Mouse (Mus musculus): ENCODE data around the gene Tnrc6b.
"Not testable (repeated sequence)": the region's sequence is repeated elsewhere in the genome, so short reads cannot be mapped to it uniquely, and the experiment has no call there.

Gene Tnrc6b

DNA sequence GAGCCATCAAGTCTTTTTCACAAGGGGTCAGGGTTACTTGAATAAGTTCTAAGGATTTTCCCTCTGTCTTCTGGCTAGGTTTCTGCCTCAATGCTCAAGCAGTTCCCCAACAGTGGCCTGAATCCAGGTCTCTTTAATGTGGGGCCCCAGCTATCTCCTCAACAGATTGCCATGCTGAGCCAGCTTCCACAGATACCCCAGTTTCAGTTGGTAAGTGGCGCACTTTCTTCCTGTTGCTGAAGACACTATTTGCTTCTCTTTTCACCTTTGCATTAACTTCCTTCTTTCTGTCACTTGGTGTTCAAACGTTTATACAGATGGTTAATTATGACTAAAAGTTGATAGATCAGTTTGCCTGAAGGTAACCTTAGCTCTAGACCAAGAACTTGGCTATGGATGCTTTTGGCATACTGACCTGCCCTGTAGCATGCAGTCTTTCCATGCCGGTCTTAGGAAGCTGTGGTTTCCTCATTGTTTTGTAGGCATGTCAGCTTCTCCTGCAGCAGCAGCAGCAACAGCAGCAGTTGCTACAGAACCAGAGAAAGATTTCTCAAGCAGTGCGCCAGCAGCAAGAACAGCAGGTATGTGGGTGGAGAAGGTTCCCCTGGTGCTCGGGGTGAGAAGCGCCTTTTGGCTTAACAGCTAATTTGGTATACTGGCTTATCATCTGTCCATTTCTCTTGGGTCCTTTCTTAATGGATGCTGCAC lies 190.8 kb downstream of the Tnrc6b start:
- peaks cover 12% of the 10 kb centered on the region for H3K36me3 ChIP-seq (ENCODE audit: control insufficient read depth, insufficient read depth, low read length, poor library complexity, severe bottlenecking)
- DNase-seq (ENCODE audit: low read depth, low spot score): peak; percentile 23

DNA sequence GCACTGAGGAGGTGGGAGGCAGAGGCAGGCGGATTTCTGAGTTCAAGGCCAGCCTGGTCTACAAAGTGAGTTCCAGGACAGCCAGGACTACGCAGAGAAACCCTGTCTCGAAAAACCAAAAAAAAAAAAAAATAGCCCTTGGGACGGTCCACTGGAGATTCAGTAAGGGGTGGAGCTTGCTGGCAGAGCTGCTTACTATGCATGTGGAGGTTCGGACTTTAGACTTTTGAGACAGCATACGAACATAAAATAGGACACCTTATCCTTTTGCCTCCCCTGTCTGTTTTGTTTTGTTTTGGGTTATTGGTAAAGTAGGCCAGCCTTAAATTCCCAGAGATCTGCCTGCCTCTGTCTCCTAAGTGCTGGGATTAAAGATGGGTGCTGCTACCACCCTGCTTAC lies 193.7 kb downstream of the Tnrc6b start:
- not testable (repeated sequence) for DNase-seq (ENCODE audit: low read depth, low spot score); H3K36me3 ChIP-seq (ENCODE audit: control insufficient read depth, insufficient read depth, low read length, poor library complexity, severe bottlenecking); H3K27me3 ChIP-seq (ENCODE audit: control insufficient read depth, insufficient read depth, low read length, poor library complexity, severe bottlenecking)

More for the DNA sequence above, 190.8 kb downstream of the Tnrc6b start:
- no peaks in the 10 kb centered on the region for H3K27me3 ChIP-seq (ENCODE audit: control insufficient read depth, insufficient read depth, low read length, poor library complexity, severe bottlenecking)

DNA sequence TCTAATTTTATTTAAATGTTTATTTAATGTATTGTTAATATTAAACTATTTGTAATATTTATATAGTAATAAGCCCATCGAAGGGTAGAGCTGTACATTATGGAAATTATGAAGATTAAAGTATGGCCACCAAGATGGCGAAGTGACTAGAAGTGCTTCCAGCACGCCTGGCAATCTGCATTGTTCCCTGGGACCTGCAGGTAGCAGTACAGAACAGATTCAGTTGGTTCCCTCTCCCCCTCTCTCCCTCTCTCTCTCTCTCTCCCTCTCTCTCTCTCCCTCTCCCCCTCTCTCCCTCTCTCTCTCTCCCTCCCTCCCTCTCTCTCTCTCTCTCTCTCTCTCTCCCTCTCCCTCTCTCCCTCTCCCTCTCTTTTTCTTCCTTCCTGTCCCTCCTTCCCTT lies 199.1 kb downstream of the Tnrc6b start:
- Histone ChIP-seq H3K27me3 (ENCODE audit: control insufficient read depth, insufficient read depth, low read length, poor library complexity, severe bottlenecking) (no peaks in the 10 kb centered on the region), H3K36me3 (ENCODE audit: control insufficient read depth, insufficient read depth, low read length, poor library complexity, severe bottlenecking) (peaks cover 14% of the 10 kb centered on the region)
- no peak for DNase-seq (ENCODE audit: low read depth, low spot score)

DNA sequence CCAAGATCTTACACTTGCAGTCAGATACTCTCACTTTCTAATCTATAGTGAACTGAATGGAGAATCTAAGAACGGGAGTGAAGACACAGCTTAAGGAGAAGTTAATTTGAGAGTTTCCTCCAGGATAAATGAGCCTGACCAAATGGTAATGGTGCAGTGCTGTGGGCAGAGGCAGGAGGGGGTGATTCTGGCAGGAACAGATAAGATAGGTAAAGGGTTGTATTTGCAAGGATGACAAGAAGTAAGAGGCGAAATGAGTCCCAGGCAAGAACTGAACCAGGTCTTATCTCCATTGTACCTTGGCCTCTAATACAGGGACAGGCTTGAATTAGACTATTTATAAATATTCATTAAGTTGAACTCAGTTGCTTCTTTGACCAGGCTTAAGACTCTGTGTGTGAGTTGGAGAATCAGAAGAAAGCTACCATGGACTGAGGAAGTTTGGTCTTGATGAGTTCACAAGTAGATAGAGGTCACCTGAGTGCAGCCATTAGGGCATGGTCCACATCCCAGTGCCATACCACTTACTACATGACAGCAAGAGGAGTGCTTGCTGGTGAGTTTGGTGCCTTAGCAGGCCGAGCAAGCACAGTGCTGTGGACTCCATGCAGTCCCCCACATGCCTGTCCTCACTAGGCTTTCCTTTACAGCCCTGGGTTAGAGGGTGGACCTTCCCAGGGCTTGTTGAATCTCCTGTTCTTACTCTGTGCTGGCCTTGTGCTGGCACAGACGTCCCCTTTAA lies 199.8 kb downstream of the Tnrc6b start:
- no peaks in the 10 kb centered on the region for H3K27me3 ChIP-seq (ENCODE audit: control insufficient read depth, insufficient read depth, low read length, poor library complexity, severe bottlenecking)
- no peak for DNase-seq (ENCODE audit: low read depth, low spot score)
- H3K36me3 ChIP-seq (ENCODE audit: control insufficient read depth, insufficient read depth, low read length, poor library complexity, severe bottlenecking): peaks cover 15% of the 10 kb centered on the region

DNA sequence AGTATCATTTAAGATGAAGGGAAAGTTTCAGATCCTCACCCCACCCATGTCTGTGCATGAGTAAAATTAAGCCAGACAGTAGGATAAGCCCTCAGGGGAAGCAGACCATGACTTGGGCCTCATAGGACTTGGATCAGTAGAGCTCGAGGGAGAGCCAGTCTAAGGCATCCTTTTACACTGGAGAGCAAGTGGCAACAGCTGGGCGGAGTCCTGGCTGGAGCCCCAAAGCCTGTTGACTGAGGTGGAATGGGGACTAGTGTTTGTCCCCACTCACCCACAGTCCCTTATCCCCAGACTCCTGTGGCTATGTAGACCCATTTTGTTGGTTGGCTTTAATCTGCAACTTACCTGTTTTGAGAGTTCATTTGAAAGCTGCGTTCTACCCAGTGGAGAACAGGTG lies 201.1 kb downstream of the Tnrc6b start:
- DNase-seq (ENCODE audit: low read depth, low spot score): no peak
- peaks cover 19% of the 10 kb centered on the region for H3K36me3 ChIP-seq (ENCODE audit: control insufficient read depth, insufficient read depth, low read length, poor library complexity, severe bottlenecking)
- no peaks in the 10 kb centered on the region for H3K27me3 ChIP-seq (ENCODE audit: control insufficient read depth, insufficient read depth, low read length, poor library complexity, severe bottlenecking)

DNA sequence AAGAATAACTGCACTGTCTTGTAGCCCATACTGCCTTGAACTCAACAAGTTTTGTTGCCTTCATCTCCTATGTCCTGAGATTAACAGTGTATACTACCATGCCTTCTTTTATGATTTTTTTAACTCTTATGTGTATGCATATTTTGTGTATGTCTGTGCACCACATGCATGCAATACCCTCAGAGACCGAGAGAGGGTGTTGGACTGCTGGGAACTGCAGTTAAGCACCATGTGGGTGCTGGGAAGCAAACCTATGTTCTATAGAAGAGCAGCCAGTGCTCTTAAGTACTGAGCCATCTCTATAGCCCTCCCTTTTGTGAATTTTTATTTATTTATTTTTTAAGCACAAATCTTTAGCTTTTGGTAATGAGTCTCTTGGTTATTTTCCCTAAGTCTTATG lies 202.7 kb downstream of the Tnrc6b start:
- peaks cover 23% of the 10 kb centered on the region for H3K36me3 ChIP-seq (ENCODE audit: control insufficient read depth, insufficient read depth, low read length, poor library complexity, severe bottlenecking)
- H3K27me3 ChIP-seq (ENCODE audit: control insufficient read depth, insufficient read depth, low read length, poor library complexity, severe bottlenecking): no peaks in the 10 kb centered on the region
- DNase-seq (ENCODE audit: low read depth, low spot score): no peak

DNA sequence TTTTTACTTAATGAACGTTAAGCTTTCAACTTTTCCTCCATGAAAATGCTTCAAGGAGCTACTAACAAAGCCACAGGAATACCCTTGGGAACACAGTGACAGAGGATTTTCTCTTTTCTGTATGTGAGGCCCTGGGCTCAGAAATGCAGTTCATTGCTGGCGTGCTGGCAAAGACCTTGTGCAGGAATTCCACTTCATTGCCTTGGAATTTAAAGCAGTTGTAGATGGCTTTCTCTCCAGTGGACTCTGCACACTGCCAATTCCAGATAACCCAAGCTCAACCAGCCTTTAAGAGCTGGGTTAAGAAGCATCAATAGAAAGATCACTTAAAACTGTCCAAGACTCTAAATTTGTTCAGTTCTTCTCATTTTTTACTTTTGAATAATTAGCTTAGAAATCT lies 204.7 kb downstream of the Tnrc6b start:
- H3K27me3 ChIP-seq (ENCODE audit: control insufficient read depth, insufficient read depth, low read length, poor library complexity, severe bottlenecking): no peaks in the 10 kb centered on the region
- DNase-seq (ENCODE audit: low read depth, low spot score): no peak
- H3K36me3 ChIP-seq (ENCODE audit: control insufficient read depth, insufficient read depth, low read length, poor library complexity, severe bottlenecking): peaks cover 25% of the 10 kb centered on the region

DNA sequence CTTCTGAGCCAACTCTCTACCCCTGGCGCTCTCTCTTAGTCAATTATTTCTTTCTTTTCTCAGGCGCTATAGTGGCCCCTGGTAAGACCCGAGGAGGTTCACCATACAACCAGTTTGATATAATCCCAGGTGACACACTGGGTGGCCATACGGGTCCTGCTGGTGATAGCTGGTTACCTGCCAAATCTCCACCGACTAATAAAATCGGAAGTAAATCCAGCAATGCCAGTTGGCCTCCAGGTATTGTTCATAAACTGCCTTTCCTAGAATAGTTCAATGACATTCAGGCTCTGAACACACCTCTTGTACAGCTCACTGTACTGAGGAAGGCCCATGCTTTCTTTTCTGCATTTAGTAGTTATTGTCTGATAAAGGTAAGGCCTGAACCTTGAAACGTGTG lies 205.5 kb downstream of the Tnrc6b start:
- no peaks in the 10 kb centered on the region for H3K27me3 ChIP-seq (ENCODE audit: control insufficient read depth, insufficient read depth, low read length, poor library complexity, severe bottlenecking)
- no peak for DNase-seq (ENCODE audit: low read depth, low spot score)
- H3K36me3 ChIP-seq (ENCODE audit: control insufficient read depth, insufficient read depth, low read length, poor library complexity, severe bottlenecking): peaks cover 24% of the 10 kb centered on the region

DNA sequence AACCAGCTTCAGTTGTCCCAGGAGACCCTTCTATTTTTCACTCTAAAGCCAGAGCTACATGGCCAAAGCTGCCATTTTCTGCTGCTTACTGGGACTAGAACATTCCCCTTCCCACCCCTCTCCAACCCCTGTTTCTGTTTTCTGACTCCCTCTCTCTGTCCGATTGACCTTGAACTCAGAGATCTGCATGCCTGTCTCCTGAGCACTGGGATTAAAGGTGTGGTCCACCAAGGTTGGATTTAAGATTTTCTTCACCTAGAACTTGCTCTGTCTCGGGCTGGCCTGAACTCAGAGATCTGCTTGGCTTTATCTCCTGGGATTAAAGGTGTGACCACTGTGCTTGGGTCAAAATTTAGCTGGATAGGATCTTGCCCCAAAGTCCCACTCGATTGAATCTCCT lies 209.2 kb downstream of the Tnrc6b start:
- H3K27me3 ChIP-seq (ENCODE audit: control insufficient read depth, insufficient read depth, low read length, poor library complexity, severe bottlenecking): no peaks in the 10 kb centered on the region
- no peak for DNase-seq (ENCODE audit: low read depth, low spot score)
- H3K36me3 ChIP-seq (ENCODE audit: control insufficient read depth, insufficient read depth, low read length, poor library complexity, severe bottlenecking): peaks cover 29% of the 10 kb centered on the region

DNA sequence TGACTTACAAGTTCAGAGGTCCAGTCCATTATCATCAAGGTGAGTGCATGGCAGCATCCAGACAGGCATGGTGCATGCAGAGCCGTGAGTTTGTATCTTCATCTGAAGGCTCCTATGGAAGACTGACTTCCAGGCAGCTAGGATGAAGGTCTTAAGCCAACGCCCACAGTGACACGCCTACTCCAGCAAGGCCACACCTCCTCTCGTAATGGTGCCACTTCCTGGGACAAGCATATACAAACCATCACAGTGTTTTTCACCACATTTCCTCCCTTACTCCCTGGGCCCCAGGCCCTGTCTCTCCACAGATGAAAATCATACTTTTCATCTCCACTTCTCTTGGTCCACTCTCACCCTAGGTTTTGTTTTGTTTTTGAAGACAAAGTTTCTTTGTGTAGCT lies 210.7 kb downstream of the Tnrc6b start:
- no peak for DNase-seq (ENCODE audit: low read depth, low spot score)
- peaks cover 24% of the 10 kb centered on the region for H3K36me3 ChIP-seq (ENCODE audit: control insufficient read depth, insufficient read depth, low read length, poor library complexity, severe bottlenecking)
- no peaks in the 10 kb centered on the region for H3K27me3 ChIP-seq (ENCODE audit: control insufficient read depth, insufficient read depth, low read length, poor library complexity, severe bottlenecking)

DNA sequence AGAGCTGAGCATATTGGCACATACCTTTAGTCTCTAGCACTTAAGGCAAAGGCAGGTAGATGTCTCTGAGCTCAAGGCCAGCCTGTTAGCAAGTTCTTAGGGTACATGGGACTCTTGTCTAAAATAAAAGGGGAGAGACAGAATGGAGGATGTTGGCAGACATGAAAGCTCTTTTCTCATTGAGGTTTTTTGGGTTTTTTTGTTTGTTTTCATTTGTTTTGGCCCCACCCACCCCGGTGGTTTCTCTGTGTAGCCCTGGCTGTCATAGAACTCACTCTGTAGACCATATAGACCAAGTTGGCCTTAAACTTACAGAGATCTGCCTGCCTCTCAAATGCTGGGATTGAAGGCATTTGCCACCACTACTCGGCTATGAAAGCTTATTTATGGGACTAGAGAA lies 213.1 kb downstream of the Tnrc6b start:
- H3K36me3 ChIP-seq (ENCODE audit: control insufficient read depth, insufficient read depth, low read length, poor library complexity, severe bottlenecking): peaks cover 31% of the 10 kb centered on the region
- no peak for DNase-seq (ENCODE audit: low read depth, low spot score)
- no peaks in the 10 kb centered on the region for H3K27me3 ChIP-seq (ENCODE audit: control insufficient read depth, insufficient read depth, low read length, poor library complexity, severe bottlenecking)

DNA sequence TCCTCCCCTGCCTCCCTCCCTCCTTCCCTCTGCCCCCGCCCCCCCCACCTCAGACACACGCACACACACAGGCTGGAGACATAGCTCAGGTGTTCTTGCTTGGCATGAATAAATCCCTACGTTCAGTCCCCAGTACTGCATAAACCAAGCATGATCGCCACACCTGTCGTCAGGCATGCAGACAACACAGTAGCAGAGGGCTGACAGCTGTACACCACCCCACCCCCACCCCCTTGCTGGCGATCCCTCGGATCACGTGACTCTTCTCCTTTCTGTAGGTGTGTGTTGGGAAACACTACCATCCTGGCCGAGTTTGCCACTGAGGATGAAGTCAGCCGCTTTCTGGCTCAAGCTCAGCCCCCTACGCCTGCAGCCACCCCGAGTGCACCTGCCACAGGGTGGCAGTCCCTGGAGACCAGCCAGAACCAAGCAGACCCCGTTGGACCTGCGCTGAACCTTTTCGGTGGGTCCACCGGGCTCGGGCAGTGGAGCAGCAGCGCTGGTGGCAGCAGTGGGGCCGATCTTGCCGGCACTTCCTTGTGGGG lies 217.8 kb downstream of the Tnrc6b start:
- DNase-seq (ENCODE audit: low read depth, low spot score): no peak
- Histone ChIP-seq H3K36me3 (ENCODE audit: control insufficient read depth, insufficient read depth, low read length, poor library complexity, severe bottlenecking) (peaks cover 21% of the 10 kb centered on the region), H3K27me3 (ENCODE audit: control insufficient read depth, insufficient read depth, low read length, poor library complexity, severe bottlenecking) (no peaks in the 10 kb centered on the region)

DNA sequence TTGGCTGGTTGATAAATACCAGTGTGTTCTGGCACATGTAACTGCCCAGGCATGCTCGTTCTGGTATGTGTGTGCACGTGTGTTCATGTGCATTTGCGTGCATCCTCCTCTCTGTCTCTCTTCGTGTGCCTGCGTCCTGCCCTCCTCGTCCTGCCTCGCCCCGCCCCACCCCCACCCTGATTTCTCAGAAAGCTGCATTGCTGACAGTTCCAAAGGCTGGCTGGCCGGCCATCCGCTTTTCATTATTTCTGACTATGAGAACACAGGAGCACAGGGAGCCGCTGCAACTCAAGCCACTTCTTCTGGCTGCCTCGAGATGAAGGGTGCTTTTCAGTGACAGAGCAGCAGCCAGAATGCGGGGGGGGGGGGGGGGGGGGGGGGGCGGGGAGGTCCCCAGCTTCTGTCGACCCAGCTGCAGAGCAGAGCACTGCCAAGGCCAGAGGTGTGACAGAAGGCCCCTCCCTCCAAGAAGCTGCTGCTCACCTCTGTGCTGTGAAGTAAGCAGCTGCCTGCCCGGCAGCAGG lies 219.0 kb downstream of the Tnrc6b start:
- Histone ChIP-seq H3K36me3 (ENCODE audit: control insufficient read depth, insufficient read depth, low read length, poor library complexity, severe bottlenecking) (peaks cover 15% of the 10 kb centered on the region), H3K27me3 (ENCODE audit: control insufficient read depth, insufficient read depth, low read length, poor library complexity, severe bottlenecking) (no peaks in the 10 kb centered on the region)
- DNase-seq (ENCODE audit: low read depth, low spot score): no peak

DNA sequence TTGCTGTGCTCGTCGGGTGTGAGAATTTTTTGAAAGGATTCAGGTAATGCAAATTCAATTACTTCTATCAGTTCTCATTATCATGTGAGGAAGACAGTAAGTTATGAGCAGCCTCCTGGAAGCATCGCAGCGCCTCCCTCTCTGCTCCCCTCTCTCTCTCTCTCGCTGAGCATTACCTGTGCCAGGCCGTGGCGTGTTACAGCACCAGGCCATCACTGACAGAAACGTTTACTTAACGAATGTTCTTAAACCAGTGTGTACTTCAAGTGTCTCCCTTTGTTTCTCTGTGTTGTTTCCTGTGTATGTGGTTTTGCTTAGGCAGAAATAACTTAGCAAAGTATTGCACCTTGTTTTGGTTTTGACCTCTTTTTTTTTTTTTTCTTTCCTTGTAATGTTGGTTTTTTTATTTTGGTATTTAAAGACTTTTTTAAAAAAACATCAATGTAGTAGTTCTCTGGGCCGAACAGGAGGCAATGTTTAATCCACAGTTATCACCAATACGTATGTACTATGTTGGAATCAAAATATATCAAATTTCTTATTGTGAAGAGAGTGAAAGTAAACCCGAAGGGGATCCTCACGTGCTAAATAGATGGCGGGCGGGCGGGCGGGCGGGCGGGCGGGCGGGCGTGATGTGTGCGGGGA lies 219.7 kb downstream of the Tnrc6b start:
- not testable (repeated sequence) for DNase-seq (ENCODE audit: low read depth, low spot score); H3K27me3 ChIP-seq (ENCODE audit: control insufficient read depth, insufficient read depth, low read length, poor library complexity, severe bottlenecking)
- H3K36me3 ChIP-seq (ENCODE audit: control insufficient read depth, insufficient read depth, low read length, poor library complexity, severe bottlenecking): peaks cover 15% of the 10 kb centered on the region

Data from splenic B cell, adult 2 months (primary cell).